Mouse (Mus musculus): ENCODE results near the gene Ccdc18. TPM values are rescaled to one million over a fixed set of nuclear protein-coding genes. Genes with fewer than 3 reads are reported as not detected.

Gene Ccdc18
- polyA plus RNA-seq, 1 experiment from 2014 or later = 11.0 TPM

- Histone ChIP-seq H3K4me1 (ENCODE audit: control insufficient read depth, insufficient read depth, low read length) (no peaks in the 10 kb centered on the region), H3K9me3 (replicated peaks; ENCODE audit: control insufficient read depth, low read length) (no peaks in the 10 kb centered on the region), H3K4me2 (ENCODE audit: low read depth, low read length) (no peak overlapping the region), H3K4me3 (ENCODE audit: low read depth, low read length) (no peak overlapping the region), H3K27ac (replicated peaks; ENCODE audit: low read depth, low read length) (no peak overlapping the region), H3K9ac (replicated peaks; ENCODE audit: low read length) (no peak overlapping the region), H3K36me3 (replicated peaks; ENCODE audit: control insufficient read depth, insufficient read depth, low read depth, low read length) (no peaks in the 10 kb centered on the region), H3K27me3 (ENCODE audit: control insufficient read depth, insufficient read depth, low read length) (no peaks in the 10 kb centered on the region)
- no peak for ATAC-seq (replicated peaks; ENCODE audit: insufficient number of reproducible peaks, low FRiP score, low TSS enrichment, low read depth)
- DNase-seq (ENCODE audit: low spot score) = no peak
- 96% methylated on average over 4 of the region's 4 CpGs for WGBS
Observed at GRCm38 (mm10) chr5:108211512-108211911, 78.8 kb downstream of the Ccdc18 start.

GRCm38 (mm10) chr5:108214928-108215327 lies 82.3 kb downstream of the Ccdc18 start:
- 84% methylated on average over 2 of the region's 2 CpGs for WGBS
- Histone ChIP-seq H3K9ac (replicated peaks; ENCODE audit: low read length) (no peak overlapping the region), H3K4me1 (ENCODE audit: control insufficient read depth, insufficient read depth, low read length) (no peaks in the 10 kb centered on the region), H3K9me3 (replicated peaks; ENCODE audit: control insufficient read depth, low read length) (no peaks in the 10 kb centered on the region), H3K27ac (replicated peaks; ENCODE audit: low read depth, low read length) (no peak overlapping the region), H3K4me3 (ENCODE audit: low read depth, low read length) (no peak overlapping the region), H3K27me3 (ENCODE audit: control insufficient read depth, insufficient read depth, low read length) (no peaks in the 10 kb centered on the region), H3K4me2 (ENCODE audit: low read depth, low read length) (no peak overlapping the region), H3K36me3 (replicated peaks; ENCODE audit: control insufficient read depth, insufficient read depth, low read depth, low read length) (no peaks in the 10 kb centered on the region)
- no peak for ATAC-seq (replicated peaks; ENCODE audit: insufficient number of reproducible peaks, low FRiP score, low TSS enrichment, low read depth)
- no peak for DNase-seq (ENCODE audit: low spot score)

DNA sequence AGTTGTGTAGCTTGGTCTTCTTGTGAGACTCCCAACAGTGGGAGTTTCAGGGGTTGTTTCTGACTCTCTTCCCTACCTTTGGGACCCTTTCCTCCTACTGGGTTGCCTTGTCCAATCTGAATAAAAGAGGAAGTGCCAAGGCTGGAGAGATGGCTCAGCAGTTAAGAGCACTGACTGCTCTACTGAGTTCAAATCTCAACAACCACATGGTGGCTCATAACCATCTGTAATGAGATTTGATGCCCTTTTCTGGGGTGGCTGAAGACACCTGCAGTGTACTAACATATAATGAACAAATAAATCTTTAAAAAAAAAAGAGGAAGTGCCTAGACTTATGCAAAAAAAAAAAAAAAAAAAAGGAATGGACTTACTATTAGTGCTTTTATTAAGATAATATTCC lies 91.4 kb downstream of the Ccdc18 start:
- Histone ChIP-seq H3K36me3 (replicated peaks; ENCODE audit: control insufficient read depth, insufficient read depth, low read depth, low read length) (no peaks in the 10 kb centered on the region), H3K4me1 (ENCODE audit: control insufficient read depth, insufficient read depth, low read length) (no peaks in the 10 kb centered on the region), H3K9ac (replicated peaks; ENCODE audit: low read length) (no peak overlapping the region), H3K4me3 (ENCODE audit: low read depth, low read length) (no peak overlapping the region), H3K4me2 (ENCODE audit: low read depth, low read length) (no peak overlapping the region), H3K27ac (replicated peaks; ENCODE audit: low read depth, low read length) (no peak overlapping the region), H3K9me3 (replicated peaks; ENCODE audit: control insufficient read depth, low read length) (no peaks in the 10 kb centered on the region), H3K27me3 (ENCODE audit: control insufficient read depth, insufficient read depth, low read length) (no peaks in the 10 kb centered on the region)
- DNase-seq (ENCODE audit: low spot score) (no peak), ATAC-seq (replicated peaks; ENCODE audit: insufficient number of reproducible peaks, low FRiP score, low TSS enrichment, low read depth) (no peak)

DNA sequence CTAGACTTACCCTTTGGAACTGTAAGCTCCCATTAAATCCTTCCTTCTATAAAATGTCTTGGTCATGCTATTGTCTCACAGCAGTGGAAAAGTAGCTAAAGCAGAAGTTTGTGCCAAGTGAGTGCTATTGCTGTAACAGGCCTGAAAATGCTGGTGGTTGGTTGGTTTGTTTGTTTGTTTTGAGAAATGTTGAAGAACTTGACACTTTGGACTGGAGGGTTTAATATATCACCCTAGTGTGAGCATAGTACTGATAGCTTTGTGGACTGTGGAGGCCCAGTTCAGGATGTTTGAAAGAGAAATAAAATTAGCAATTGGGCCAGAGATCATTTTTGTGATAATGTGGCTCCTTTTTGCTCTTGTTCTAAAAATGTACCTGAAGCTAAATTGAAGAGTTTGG lies 93.5 kb downstream of the Ccdc18 start:
- H3K9ac ChIP-seq (replicated peaks; ENCODE audit: low read length) = no peak overlapping the region
- no peak overlapping the region for H3K4me2 ChIP-seq (ENCODE audit: low read depth, low read length)
- no peak overlapping the region for H3K4me3 ChIP-seq (ENCODE audit: low read depth, low read length)
- no peaks in the 10 kb centered on the region for H3K36me3 ChIP-seq (replicated peaks; ENCODE audit: control insufficient read depth, insufficient read depth, low read depth, low read length)
- no peaks in the 10 kb centered on the region for H3K4me1 ChIP-seq (ENCODE audit: control insufficient read depth, insufficient read depth, low read length)
- no peaks in the 10 kb centered on the region for H3K27me3 ChIP-seq (ENCODE audit: control insufficient read depth, insufficient read depth, low read length)
- H3K9me3 ChIP-seq (replicated peaks; ENCODE audit: control insufficient read depth, low read length) = no peaks in the 10 kb centered on the region
- DNase-seq (ENCODE audit: low spot score) (no peak), ATAC-seq (replicated peaks; ENCODE audit: insufficient number of reproducible peaks, low FRiP score, low TSS enrichment, low read depth) (no peak)
- H3K27ac ChIP-seq (replicated peaks; ENCODE audit: low read depth, low read length) = no peak overlapping the region

DNA sequence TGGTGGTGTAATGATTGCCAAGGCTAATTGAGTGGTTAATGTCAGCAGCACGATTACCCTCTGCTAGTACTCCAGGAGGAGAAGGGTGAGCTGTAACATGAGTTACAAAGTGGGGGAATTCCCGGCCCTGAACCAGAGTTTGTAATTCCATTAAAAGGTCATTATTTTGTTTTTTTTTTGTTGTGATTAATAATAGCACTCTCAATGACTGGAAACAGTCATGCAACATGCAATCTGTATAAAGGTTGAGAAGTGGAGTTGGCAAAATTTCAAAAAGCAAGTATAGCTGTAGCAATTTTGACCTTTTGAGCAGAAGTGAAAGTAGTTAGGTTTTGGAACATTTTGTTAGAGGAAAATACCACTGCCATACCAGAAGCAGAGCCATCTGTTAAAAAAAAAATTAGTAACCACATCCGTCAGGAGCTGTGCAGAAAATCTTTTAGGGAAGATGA lies 113.7 kb downstream of the Ccdc18 start:
- no peak overlapping the region for H3K4me3 ChIP-seq (ENCODE audit: low read depth, low read length)
- no peak overlapping the region for H3K9ac ChIP-seq (replicated peaks; ENCODE audit: low read length)
- 54% methylated on average over 3 of the region's 3 CpGs for WGBS
- ATAC-seq (replicated peaks; ENCODE audit: insufficient number of reproducible peaks, low FRiP score, low TSS enrichment, low read depth) (no peak), DNase-seq (ENCODE audit: low spot score) (no peak)
- H3K4me2 ChIP-seq (ENCODE audit: low read depth, low read length) = no peak overlapping the region
- no peaks in the 10 kb centered on the region for H3K27me3 ChIP-seq (ENCODE audit: control insufficient read depth, insufficient read depth, low read length)
- H3K36me3 ChIP-seq (replicated peaks; ENCODE audit: control insufficient read depth, insufficient read depth, low read depth, low read length) = no peaks in the 10 kb centered on the region
- H3K27ac ChIP-seq (replicated peaks; ENCODE audit: low read depth, low read length) = no peak overlapping the region
- H3K9me3 ChIP-seq (replicated peaks; ENCODE audit: control insufficient read depth, low read length) = no peaks in the 10 kb centered on the region
- H3K4me1 ChIP-seq (ENCODE audit: control insufficient read depth, insufficient read depth, low read length) = no peaks in the 10 kb centered on the region

DNA sequence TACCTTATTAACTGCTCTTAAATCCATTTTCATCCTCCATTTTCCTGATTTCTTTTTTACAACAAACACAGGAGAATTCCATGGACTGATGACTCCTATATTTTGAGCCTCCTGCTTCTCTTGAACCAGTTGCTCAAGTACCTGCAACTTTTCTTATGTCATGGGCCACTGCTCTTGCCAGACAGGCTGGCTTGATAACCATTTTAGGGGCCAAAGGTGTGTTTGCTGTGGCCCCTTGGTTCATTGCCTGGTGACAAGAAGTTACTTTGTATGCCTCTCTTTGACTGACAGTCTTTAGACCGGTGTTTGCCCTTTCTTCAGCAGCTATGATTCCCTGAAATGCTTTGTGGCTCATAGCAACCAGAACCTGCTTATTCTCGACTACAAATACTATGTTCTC lies 117.4 kb downstream of the Ccdc18 start:
- no peak for ATAC-seq (replicated peaks; ENCODE audit: insufficient number of reproducible peaks, low FRiP score, low TSS enrichment, low read depth)
- Histone ChIP-seq H3K27ac (replicated peaks; ENCODE audit: low read depth, low read length) (no peak overlapping the region), H3K4me2 (ENCODE audit: low read depth, low read length) (no peak overlapping the region), H3K36me3 (replicated peaks; ENCODE audit: control insufficient read depth, insufficient read depth, low read depth, low read length) (no peaks in the 10 kb centered on the region), H3K9me3 (replicated peaks; ENCODE audit: control insufficient read depth, low read length) (no peaks in the 10 kb centered on the region), H3K4me3 (ENCODE audit: low read depth, low read length) (no peak overlapping the region), H3K27me3 (ENCODE audit: control insufficient read depth, insufficient read depth, low read length) (no peaks in the 10 kb centered on the region), H3K4me1 (ENCODE audit: control insufficient read depth, insufficient read depth, low read length) (no peaks in the 10 kb centered on the region), H3K9ac (replicated peaks; ENCODE audit: low read length) (no peak overlapping the region)
- 62% methylated on average over 2 of the region's 2 CpGs for WGBS
- DNase-seq (ENCODE audit: low spot score) = no peak

- no peak overlapping the region for H3K27ac ChIP-seq (replicated peaks; ENCODE audit: low read depth, low read length)
- ATAC-seq (replicated peaks; ENCODE audit: insufficient number of reproducible peaks, low FRiP score, low TSS enrichment, low read depth) = no peak
- H3K9me3 ChIP-seq (replicated peaks; ENCODE audit: control insufficient read depth, low read length) = no peaks in the 10 kb centered on the region
- DNase-seq (ENCODE audit: low spot score) = no peak
- H3K9ac ChIP-seq (replicated peaks; ENCODE audit: low read length) = no peak overlapping the region
- no peaks in the 10 kb centered on the region for H3K4me1 ChIP-seq (ENCODE audit: control insufficient read depth, insufficient read depth, low read length)
- no peak overlapping the region for H3K4me3 ChIP-seq (ENCODE audit: low read depth, low read length)
- H3K36me3 ChIP-seq (replicated peaks; ENCODE audit: control insufficient read depth, insufficient read depth, low read depth, low read length) = no peaks in the 10 kb centered on the region
- H3K4me2 ChIP-seq (ENCODE audit: low read depth, low read length) = no peak overlapping the region
- H3K27me3 ChIP-seq (ENCODE audit: control insufficient read depth, insufficient read depth, low read length) = no peaks in the 10 kb centered on the region
- WGBS = 86% methylated on average over 5 of the region's 5 CpGs
Observed at GRCm38 (mm10) chr5:108255259-108255658, 122.6 kb downstream of the Ccdc18 start.

GRCm38 (mm10) chr5:108262722-108263121 lies 130.0 kb downstream of the Ccdc18 start:
- no peaks in the 10 kb centered on the region for H3K4me1 ChIP-seq (ENCODE audit: control insufficient read depth, insufficient read depth, low read length)
- no peak overlapping the region for H3K9ac ChIP-seq (replicated peaks; ENCODE audit: low read length)
- no peak overlapping the region for H3K27ac ChIP-seq (replicated peaks; ENCODE audit: low read depth, low read length)
- no peaks in the 10 kb centered on the region for H3K9me3 ChIP-seq (replicated peaks; ENCODE audit: control insufficient read depth, low read length)
- H3K4me2 ChIP-seq (ENCODE audit: low read depth, low read length) = no peak overlapping the region
- no peak overlapping the region for H3K4me3 ChIP-seq (ENCODE audit: low read depth, low read length)
- H3K36me3 ChIP-seq (replicated peaks; ENCODE audit: control insufficient read depth, insufficient read depth, low read depth, low read length) = no peaks in the 10 kb centered on the region
- 40% methylated on average over 4 of the region's 4 CpGs for WGBS
- no peaks in the 10 kb centered on the region for H3K27me3 ChIP-seq (ENCODE audit: control insufficient read depth, insufficient read depth, low read length)
- DNase-seq (ENCODE audit: low spot score) = no peak
- ATAC-seq (replicated peaks; ENCODE audit: insufficient number of reproducible peaks, low FRiP score, low TSS enrichment, low read depth) = peak; percentile 75; the same call in 1 of the 2 replicates
